Mouse (Mus musculus): ENCODE results near the gene Bicc1.
A peak's percentile ranks its signal among the peaks of the same experiment; 100 is the strongest.
"Not testable (repeated sequence)": the region's sequence is repeated elsewhere in the genome, so short reads cannot be mapped to it uniquely, and the experiment has no call there.

Bicc1 gene

DNA sequence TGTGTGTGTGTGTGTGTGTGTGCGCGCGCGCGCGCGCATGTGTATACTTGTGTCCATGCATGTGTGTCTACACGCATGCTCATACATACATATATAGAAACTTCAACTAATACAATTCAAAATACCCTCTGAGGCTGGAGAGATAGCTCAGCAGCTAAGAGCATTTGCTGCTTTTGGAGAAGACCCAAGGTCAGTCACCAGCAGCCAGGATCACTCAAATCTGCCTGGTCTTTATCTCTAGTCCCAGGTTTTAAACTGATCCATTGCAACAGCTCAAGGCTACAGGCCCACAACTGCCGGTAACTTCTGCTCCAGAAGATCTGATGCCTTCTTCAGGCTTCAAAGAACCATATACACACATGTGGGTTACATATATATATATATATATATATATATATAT lies 163.4 kb downstream of the Bicc1 start:
- DNase-seq (ENCODE audit: low read depth) = no peak

DNA sequence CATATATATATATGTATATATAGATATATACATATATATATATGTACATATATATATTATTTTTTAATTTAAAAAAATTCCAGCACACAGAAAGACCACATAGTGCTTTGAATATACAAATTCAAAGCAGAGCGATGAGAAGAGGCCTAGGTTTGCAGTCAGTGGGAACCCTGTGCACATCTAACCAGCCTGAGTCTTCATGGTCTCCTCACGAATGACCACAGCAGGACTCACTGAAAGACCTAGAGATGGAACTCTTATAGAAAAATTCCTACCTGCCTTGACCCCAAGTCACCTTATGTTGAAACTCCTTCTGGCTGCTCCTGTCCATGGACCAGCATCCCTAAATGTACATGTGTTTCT lies 165.4 kb downstream of the Bicc1 start:
- no peak for DNase-seq (ENCODE audit: low read depth)

GRCm38 (mm10) chr10:70993497-70994134 lies 165.9 kb downstream of the Bicc1 start:
- no peak for DNase-seq (ENCODE audit: low read depth)

- DNase-seq (ENCODE audit: low read depth) = no peak
Observed at GRCm38 (mm10) chr10:70987396-70987795, 172.1 kb downstream of the Bicc1 start.

- no peak for DNase-seq (ENCODE audit: low read depth)
Observed at GRCm38 (mm10) chr10:70983036-70983670, 176.3 kb downstream of the Bicc1 start.

DNA sequence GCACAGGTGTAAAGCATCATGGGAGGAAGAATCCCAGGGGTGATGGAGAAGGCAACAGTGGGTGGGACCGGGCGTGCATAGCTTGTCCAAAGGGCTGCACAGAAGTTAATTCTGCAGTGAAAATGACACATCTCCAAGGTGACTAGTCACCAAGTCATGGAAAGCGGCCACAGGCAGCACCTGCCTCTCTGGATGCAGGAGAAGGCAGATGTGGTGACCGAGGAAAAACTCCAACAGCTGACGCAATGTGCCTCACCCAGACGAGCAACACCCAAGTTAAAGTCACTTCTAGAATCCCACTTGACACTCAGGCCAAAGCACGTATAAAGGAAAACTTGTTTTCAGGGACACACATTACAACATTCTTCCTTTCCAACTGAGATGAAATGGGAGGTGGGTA lies 177.3 kb downstream of the Bicc1 start:
- no peak for DNase-seq (ENCODE audit: low read depth)

DNA sequence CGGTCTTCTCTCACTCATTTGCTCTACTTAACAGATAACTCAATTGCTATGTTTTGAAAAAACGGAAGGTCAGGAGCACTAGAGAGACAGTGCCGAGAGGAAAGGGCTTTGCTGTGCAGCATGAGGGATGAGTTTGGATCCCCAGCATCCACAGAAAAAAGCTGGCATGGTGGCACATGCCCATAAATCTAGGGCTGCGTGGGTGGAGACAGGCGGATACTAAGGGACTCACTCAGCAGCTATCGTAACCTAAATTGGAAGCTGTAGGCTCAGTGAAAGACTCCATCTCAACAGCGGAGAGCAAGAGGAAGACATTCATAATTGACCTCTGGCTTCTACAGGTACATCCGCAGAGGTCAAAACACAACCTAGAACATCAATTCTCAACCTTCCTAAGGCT lies 179.8 kb downstream of the Bicc1 start:
- no peak for DNase-seq (ENCODE audit: low read depth)

- DNase-seq (ENCODE audit: low read depth) = no peak
Observed at GRCm38 (mm10) chr10:70977141-70977540, 182.4 kb downstream of the Bicc1 start.

DNA sequence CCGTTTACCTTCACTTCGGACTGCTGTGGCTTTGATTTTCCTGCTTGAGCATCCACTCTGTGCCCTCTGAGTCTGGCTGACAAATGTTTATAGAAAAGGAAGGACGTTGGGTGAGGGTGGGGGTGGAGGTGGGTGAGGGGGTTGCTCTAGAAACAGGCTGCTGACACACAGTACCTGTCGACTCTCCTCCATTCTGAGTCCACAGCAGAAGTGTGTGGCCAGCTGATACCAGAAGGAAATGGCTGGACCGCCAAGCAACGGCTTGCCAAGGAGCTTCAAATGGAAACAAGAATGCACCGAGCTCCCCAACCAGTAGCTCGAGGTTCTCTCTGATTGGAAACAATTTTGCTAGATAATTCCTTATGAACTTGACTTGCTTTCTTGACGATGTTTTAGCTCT lies 182.9 kb downstream of the Bicc1 start:
- DNase-seq (ENCODE audit: low read depth) = no peak

GRCm38 (mm10) chr10:70971156-70971555 lies 188.3 kb downstream of the Bicc1 start:
- no peak for DNase-seq (ENCODE audit: low read depth)

- no peak for DNase-seq (ENCODE audit: low read depth)
Observed at GRCm38 (mm10) chr10:70968848-70969683, 190.4 kb downstream of the Bicc1 start.

GRCm38 (mm10) chr10:70966642-70967345 lies 192.7 kb downstream of the Bicc1 start:
- peak; percentile 85 for DNase-seq (ENCODE audit: low read depth)

- no peak for DNase-seq (ENCODE audit: low read depth)
Observed at GRCm38 (mm10) chr10:70964706-70965105, 194.8 kb downstream of the Bicc1 start.

- DNase-seq (ENCODE audit: low read depth) = peak; percentile 48
Observed at GRCm38 (mm10) chr10:70963599-70964193, 195.8 kb downstream of the Bicc1 start.

DNA sequence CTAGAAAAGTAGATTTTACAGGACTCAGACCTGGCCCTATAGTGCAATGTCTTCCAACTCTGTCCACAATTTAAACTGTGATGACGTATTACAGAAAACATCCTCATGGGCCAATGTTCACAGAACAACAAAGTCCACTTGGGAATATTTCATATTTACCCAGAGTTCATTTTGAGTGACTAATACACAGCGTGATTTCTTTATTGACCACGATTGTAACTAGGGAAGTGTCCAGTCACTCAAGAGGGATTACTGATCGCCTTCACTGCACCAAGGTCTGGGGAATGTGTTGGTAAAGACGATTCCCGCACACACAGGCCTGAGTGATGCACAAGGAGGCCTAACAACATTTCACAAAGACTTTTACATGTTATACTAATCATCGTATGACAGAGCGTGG lies 197.9 kb downstream of the Bicc1 start:
- DNase-seq (ENCODE audit: low read depth) = peak; percentile 69

GRCm38 (mm10) chr10:70960396-70960795 lies 199.1 kb downstream of the Bicc1 start:
- DNase-seq (ENCODE audit: low read depth) = not testable (repeated sequence)

GRCm38 (mm10) chr10:70952770-70953147 lies 206.7 kb downstream of the Bicc1 start:
- DNase-seq (ENCODE audit: low read depth) = no peak

DNA sequence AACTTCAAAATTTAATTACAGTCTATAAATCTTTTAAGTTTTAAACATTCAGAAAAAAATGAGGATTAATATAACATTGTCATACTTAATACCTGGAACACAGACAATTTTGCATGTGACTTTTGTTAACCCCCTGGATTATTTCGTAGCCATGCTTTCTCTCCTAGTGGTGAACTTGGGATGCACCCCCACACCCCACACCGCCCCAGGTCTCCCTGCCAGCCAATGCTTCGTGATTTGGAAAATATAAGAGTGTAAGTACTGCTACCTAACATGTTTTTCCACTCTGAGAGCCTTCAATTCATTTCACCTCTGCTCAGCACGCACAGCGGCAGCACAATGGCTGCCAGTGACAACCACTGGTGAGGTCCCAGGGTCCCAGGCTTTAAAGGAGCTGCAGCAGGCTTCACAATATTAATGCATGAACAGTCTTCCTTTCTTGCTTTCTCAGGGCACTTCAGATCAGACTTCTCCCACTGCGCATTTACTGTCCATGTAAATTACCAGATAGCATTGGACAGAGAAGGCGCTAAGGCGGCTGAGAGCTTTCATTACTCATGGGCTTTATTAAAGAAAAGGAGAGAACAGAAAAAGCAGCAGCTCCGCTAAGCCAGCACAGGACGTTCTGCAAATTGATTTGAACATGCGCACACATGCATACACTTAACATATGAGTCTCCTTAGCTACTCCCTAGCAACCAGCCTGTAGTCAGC lies 207.3 kb downstream of the Bicc1 start:
- no peak for DNase-seq (ENCODE audit: low read depth)

DNA sequence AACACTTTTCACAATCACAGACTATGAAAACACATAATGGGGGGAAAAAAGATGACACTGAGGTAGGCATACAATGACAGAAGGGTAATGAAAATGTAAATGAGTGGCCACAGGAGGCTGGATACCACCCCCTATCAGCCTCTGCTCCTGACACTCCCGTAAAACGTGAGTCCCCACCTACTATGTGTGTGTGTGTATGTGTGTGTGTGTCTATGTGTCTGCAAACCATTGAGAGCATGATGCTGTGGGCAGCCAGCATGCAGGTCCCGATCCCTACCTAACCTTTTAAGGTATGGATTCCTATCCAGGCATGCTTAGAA lies 209.4 kb downstream of the Bicc1 start:
- DNase-seq (ENCODE audit: low read depth) = no peak

- no peak for DNase-seq (ENCODE audit: low read depth)
Observed at GRCm38 (mm10) chr10:70949254-70950104, 210.0 kb downstream of the Bicc1 start.

- DNase-seq (ENCODE audit: low read depth) = no peak
Observed at GRCm38 (mm10) chr10:70948276-70948675, 211.2 kb downstream of the Bicc1 start.
